Mouse (Mus musculus) MEL (cell line): ENCODE measurements around the gene Fndc5. TPM values are rescaled to one million over a fixed set of nuclear protein-coding genes. Genes with fewer than 3 reads are reported as not detected.

Experiments used
- DNase-seq: peaks from one replicate; pipeline ENCODE4 v3.0.0; 2011; ENCODE audit warnings: low read depth, low spot score
- H3K27ac ChIP-seq: 2 replicates; pipeline ENCODE4 v1.5.1; 2012; ENCODE audit warnings: low read depth, mild to moderate bottlenecking, control low read depth, low read length, moderate library complexity; ENCODE audit not compliant: control insufficient read depth
- H3K27me3 ChIP-seq, 2 experiments: fragments of 150-350 bp in 1 of 2; sonication (generic) in 1 of 2; 2 replicates each; pipeline ENCODE4 v1.6.1; 2012; ENCODE audit warnings: low read length in 2 of 2, mild to moderate bottlenecking in 2 of 2, improper control_type of control experiment in 1 of 2, moderate library complexity in 1 of 2; ENCODE audit not compliant: insufficient read depth in 2 of 2, control insufficient read depth in 1 of 2
- H3K36me3 ChIP-seq, 2 experiments: 2 replicates each; pipeline ENCODE4 v1.6.1; 2012 to 2014; ENCODE audit warnings: low read length in 2 of 2, improper control_type of control experiment in 1 of 2, inconsistent platforms in 1 of 2, mild to moderate bottlenecking in 1 of 2; ENCODE audit not compliant: insufficient read depth in 2 of 2, control insufficient read depth in 1 of 2
- H3K4me1 ChIP-seq, 2 experiments: fragments of 150-350 bp in 1 of 2; sonication (generic) in 1 of 2; 2 replicates each; pipeline ENCODE4 v1.6.1; 2012; ENCODE audit warnings: low read length in 2 of 2, improper control_type of control experiment in 1 of 2, mild to moderate bottlenecking in 1 of 2; ENCODE audit not compliant: insufficient read depth in 2 of 2, control insufficient read depth in 1 of 2
- H3K4me3 ChIP-seq, 2 experiments: fragments of 150-350 bp in 1 of 2; sonication (generic) in 1 of 2; 2 replicates each; pipeline ENCODE4 v1.5.1; 2012; ENCODE audit warnings: low read depth in 2 of 2, low read length in 2 of 2, mild to moderate bottlenecking in 2 of 2, moderate library complexity in 2 of 2, control low read depth in 1 of 2, improper control_type of control experiment in 1 of 2; ENCODE audit not compliant: control insufficient read depth in 1 of 2, insufficient read depth in 1 of 2
- H3K79me2 ChIP-seq: 2 replicates; pipeline ENCODE4 v1.6.1; 2012; ENCODE audit warnings: mild to moderate bottlenecking, low read length, moderate library complexity; ENCODE audit not compliant: control insufficient read depth, poor library complexity, insufficient read depth
- H3K9ac ChIP-seq: 2 replicates; pipeline ENCODE4 v1.6.1; 2012; ENCODE audit warnings: low read depth, mild to moderate bottlenecking, control low read depth, low read length, moderate library complexity; ENCODE audit not compliant: control insufficient read depth, poor library complexity, severe bottlenecking
- H3K9me3 ChIP-seq: fragments of 150-350 bp; sonication (generic); replicated peaks from 2 replicates; pipeline ENCODE4 v1.6.1; 2012; ENCODE audit warnings: mild to moderate bottlenecking, low read length, improper control_type of control experiment, moderate library complexity; ENCODE audit not compliant: insufficient read depth
- CTCF ChIP-seq, 3 experiments: IDR thresholded peaks in 2 of 3; conservative IDR thresholded peaks in 1 of 3; 2 replicates each; pipeline ENCODE4 v1.5.1; 2011 to 2012; ENCODE audit warnings: low read length in 3 of 3, low read depth in 2 of 3, mild to moderate bottlenecking in 2 of 3, improper control_type of control experiment in 1 of 3, inconsistent platforms in 1 of 3, mixed read lengths in 1 of 3, moderate library complexity in 1 of 3; ENCODE audit not compliant: control insufficient read depth in 1 of 3, insufficient read depth in 1 of 3, poor library complexity in 1 of 3, severe bottlenecking in 1 of 3
- E2F4 ChIP-seq: IDR thresholded peaks from 2 replicates; pipeline ENCODE4 v1.6.1; 2011; ENCODE audit warnings: low read depth, low read length, improper control_type of control experiment, borderline replicate concordance
- EP300 ChIP-seq, 2 experiments: IDR thresholded peaks; 2 replicates each; pipeline ENCODE4 v1.6.1; 2011; ENCODE audit warnings: improper control_type of control experiment in 2 of 2, low read length in 2 of 2, low read depth in 1 of 2, mild to moderate bottlenecking in 1 of 2
- GABPA ChIP-seq: IDR thresholded peaks from 2 replicates; pipeline ENCODE4 v1.6.1; 2012; ENCODE audit warnings: low read depth, mild to moderate bottlenecking, inconsistent platforms, low read length, improper control_type of control experiment, moderate library complexity
- GATA1 ChIP-seq: IDR thresholded peaks from 2 replicates; pipeline ENCODE4 v1.6.1; 2011; ENCODE audit warnings: low read depth, low read length, improper control_type of control experiment
- KAT2A ChIP-seq: conservative IDR thresholded peaks from 2 replicates; pipeline ENCODE4 v1.6.1; 2012; ENCODE audit warnings: low read depth, low read length, improper control_type of control experiment, inconsistent platforms
- MAX ChIP-seq: IDR thresholded peaks from 2 replicates; pipeline ENCODE4 v1.6.1; 2011; ENCODE audit warnings: low read length, improper control_type of control experiment
- MEF2A ChIP-seq: IDR thresholded peaks from 2 replicates; pipeline ENCODE4 v1.6.1; 2014; ENCODE audit warnings: low read depth, mild to moderate bottlenecking, inconsistent platforms, low read length, improper control_type of control experiment; ENCODE audit not compliant: poor library complexity, insufficient replicate concordance, severe bottlenecking; ENCODE audit errors: extremely low read depth
- MYB ChIP-seq: IDR thresholded peaks from 2 replicates; pipeline ENCODE4 v1.6.1; 2011; ENCODE audit warnings: mild to moderate bottlenecking, low read depth, low read length, improper control_type of control experiment
- NELFE ChIP-seq: IDR thresholded peaks from 2 replicates; pipeline ENCODE4 v1.6.1; 2011; ENCODE audit warnings: low read depth, low read length, improper control_type of control experiment
- NRF1 ChIP-seq: IDR thresholded peaks from 2 replicates; pipeline ENCODE4 v1.6.1; 2014; ENCODE audit warnings: low read depth, mild to moderate bottlenecking, inconsistent platforms, low read length, improper control_type of control experiment, moderate library complexity; ENCODE audit not compliant: poor library complexity, insufficient read depth, severe bottlenecking
- POLR2A ChIP-seq, 2 experiments: IDR thresholded peaks; 2 replicates each; pipeline ENCODE4 v1.6.1; 2011 to 2012; ENCODE audit warnings: low read length in 2 of 2, mild to moderate bottlenecking in 2 of 2, control low read depth in 1 of 2, improper control_type of control experiment in 1 of 2, low read depth in 1 of 2, moderate library complexity in 1 of 2; ENCODE audit not compliant: control insufficient read depth in 1 of 2, insufficient read depth in 1 of 2, poor library complexity in 1 of 2
- POLR2AphosphoS5 ChIP-seq: IDR thresholded peaks from 2 replicates; pipeline ENCODE4 v1.6.1; 2012; ENCODE audit warnings: low read depth, borderline replicate concordance, mild to moderate bottlenecking, inconsistent platforms, low read length, moderate library complexity, mixed read lengths
- TAL1 ChIP-seq: IDR thresholded peaks from 2 replicates; pipeline ENCODE4 v1.6.1; 2012; ENCODE audit warnings: mild to moderate bottlenecking, inconsistent platforms, low read length, moderate library complexity, mixed read lengths
- TCF12 ChIP-seq: IDR thresholded peaks from 2 replicates; pipeline ENCODE4 v1.6.1; 2014; ENCODE audit warnings: low read depth, mild to moderate bottlenecking, inconsistent platforms, low read length, improper control_type of control experiment, moderate library complexity
- USF1 ChIP-seq: IDR thresholded peaks from 2 replicates; pipeline ENCODE4 v1.6.1; 2014; ENCODE audit warnings: low read depth, mild to moderate bottlenecking, inconsistent platforms, low read length, improper control_type of control experiment, moderate library complexity
- ZC3H11A ChIP-seq: IDR thresholded peaks from 2 replicates; pipeline ENCODE4 v1.6.1; 2012; ENCODE audit warnings: low read depth, mild to moderate bottlenecking, inconsistent platforms, low read length, improper control_type of control experiment
- ZKSCAN1 ChIP-seq: IDR thresholded peaks from 2 replicates; pipeline ENCODE4 v1.6.1; 2012; ENCODE audit warnings: low read depth, mild to moderate bottlenecking, inconsistent platforms, low read length, improper control_type of control experiment, moderate library complexity
- ZMIZ1 ChIP-seq: IDR thresholded peaks from 2 replicates; pipeline ENCODE4 v1.6.1; 2012; ENCODE audit warnings: low read depth, mild to moderate bottlenecking, inconsistent platforms, low read length, improper control_type of control experiment, moderate library complexity
- ZNF384 ChIP-seq: IDR thresholded peaks from 2 replicates; pipeline ENCODE4 v1.6.1; 2012; ENCODE audit warnings: low read depth, mild to moderate bottlenecking, inconsistent platforms, low read length, improper control_type of control experiment
- polyA plus RNA-seq, 2 experiments: library from polyadenylated mRNA; stranded (reverse) in 1 of 2; unstranded in 1 of 2; fragments of >175 nt in 1 of 2; fragments of >200 nt in 1 of 2; gene quantifications; 2 replicates each; pipeline versions ENCODE4 v1.2.1 to v1.2.4; 2012; ENCODE audit warnings: low replicate concordance in 2 of 2, low read depth in 1 of 2; ENCODE audit not compliant: insufficient read length in 2 of 2, insufficient read depth in 1 of 2, missing spikeins in 1 of 2
- total RNA-seq: library from RNA; depleted of rRNA; stranded (reverse); fragments of 300-350 nt; gene quantifications from 2 replicates; pipeline ENCODE4 v1.2.3, GENCODE M21; 2012

Gene Fndc5
- total and polyA plus RNA-seq, 3 experiments: 15.8 to 123 (median 35.9) TPM

DNA sequence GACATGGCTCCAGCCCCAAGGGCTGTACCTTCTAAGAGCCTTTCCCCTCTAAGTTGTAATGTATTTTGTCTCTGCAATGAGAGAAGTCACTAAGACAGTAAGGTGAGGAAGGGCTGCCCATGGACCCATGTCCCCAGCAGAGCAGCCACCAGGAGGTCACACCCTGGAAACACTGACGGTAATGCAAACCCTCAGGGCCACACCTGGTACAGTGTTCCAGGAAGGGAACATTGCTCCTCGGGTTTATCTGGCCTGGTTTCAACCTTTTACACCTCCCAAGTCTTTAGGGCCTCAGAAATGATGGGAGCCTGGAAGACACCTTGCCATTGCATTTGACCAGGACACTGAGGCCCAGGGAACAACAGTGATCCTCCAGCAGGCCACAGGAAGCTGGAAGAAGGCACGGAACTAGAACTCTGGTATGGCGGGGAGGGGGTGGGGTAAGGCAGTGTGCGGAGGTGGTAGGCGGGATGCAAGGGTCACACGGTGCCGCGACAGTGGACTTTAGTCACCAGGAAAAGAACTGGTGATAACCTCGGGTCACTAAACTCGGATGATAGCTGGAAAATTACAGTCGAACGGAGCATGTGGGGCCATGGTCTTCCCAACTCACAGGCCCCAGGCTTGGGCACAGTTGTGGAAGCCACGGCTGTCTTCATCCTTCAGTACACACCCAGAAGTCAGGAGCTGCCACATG lies 34.5 kb upstream of the Fndc5 start:
- TF ChIP-seq NRF1 (no peak), NELFE (no peak), POLR2AphosphoS5 (no peak), MYB (no peak), EP300 (IDR thresholded peaks at IDR 0.05; ENCODE audit: low read depth in 1 of 2, low read length in 2 of 2) (no peak), MEF2A (no peak), ZMIZ1 (no peak), MAX (no peak), POLR2A (IDR thresholded peaks at IDR 0.05; ENCODE audit: control insufficient read depth in 1 of 2, insufficient read depth in 1 of 2, low read depth in 1 of 2, low read length in 2 of 2, poor library complexity in 1 of 2) (no peak), CTCF (IDR thresholded peaks at IDR 0.05 in 2 of 3, conservative IDR thresholded peaks at IDR 0.05 in 1 of 3; ENCODE audit: control insufficient read depth in 1 of 3, insufficient read depth in 1 of 3, low read depth in 2 of 3, low read length in 3 of 3, poor library complexity in 1 of 3, severe bottlenecking in 1 of 3) (no peak), KAT2A (no peak), ZKSCAN1 (no peak)
- DNase-seq: no peak
- no peaks in the 10 kb centered on the region for H3K36me3 ChIP-seq

DNA sequence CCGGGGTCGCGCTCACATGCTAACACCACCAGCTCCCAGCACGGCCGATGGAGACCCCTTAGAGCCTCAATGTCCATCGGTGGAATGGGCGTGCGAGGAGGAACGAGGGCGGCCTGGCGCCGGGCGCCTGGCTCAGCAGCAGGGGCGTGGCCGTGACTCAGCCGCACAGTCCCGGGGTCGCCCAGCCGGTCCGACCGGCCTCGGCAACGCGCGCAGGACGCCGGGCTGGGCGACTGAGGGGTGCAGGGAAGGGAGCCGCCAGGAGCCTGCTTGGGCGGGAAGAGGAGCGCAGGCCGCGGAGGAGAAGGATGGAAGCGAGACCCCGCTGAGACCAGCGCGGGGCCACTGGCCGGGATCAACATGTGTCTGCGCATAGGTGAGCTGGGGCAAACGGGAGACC lies 31.4 kb upstream of the Fndc5 start, which contains the start of gene Tmem54:
Gene Tmem54, plus strand, starts transcription at position 193 of the 400 bp plus-strand sequence.
- no peak within 1 kb of the TSS for H3K9ac ChIP-seq
- DNase-seq: no peak
- H3K36me3 ChIP-seq: no peaks in the 10 kb centered on the region
- TF ChIP-seq USF1: no peak
- TF ChIP-seq ZC3H11A: no peak
- TF ChIP-seq TAL1: no peak
- TF ChIP-seq ZNF384: no peak
- no peak for TF ChIP-seq E2F4
- no peak for TF ChIP-seq TCF12
- TF ChIP-seq GABPA: no peak
- no peak for TF ChIP-seq POLR2AphosphoS5
- TF ChIP-seq KAT2A: no peak
- no peak for TF ChIP-seq MYB
- no peak for TF ChIP-seq ZMIZ1
- TF ChIP-seq GATA1: no peak
- H3K27me3 ChIP-seq: peaks cover 0 to 2% of the 10 kb centered on the region in 2 experiments; a peak in 1 of 4 replicates
- H3K9me3 ChIP-seq: no peaks in the 10 kb centered on the region
- H3K79me2 ChIP-seq: no peaks in the 10 kb centered on the region
- no peaks in the 10 kb centered on the region for H3K4me1 ChIP-seq
- H3K27ac ChIP-seq: no peak within 1 kb of the TSS
- H3K4me3 ChIP-seq: no peak within 1 kb of the TSS

More for the DNA sequence above, 34.5 kb upstream of the Fndc5 start:
- Histone ChIP-seq H3K9me3 (no peaks in the 10 kb centered on the region), H3K27me3 (peaks cover 0 to under 1% of the 10 kb centered on the region in 2 experiments; a peak in 1 of 4 replicates), H3K4me1 (no peaks in the 10 kb centered on the region), H3K27ac (no peak overlapping the region), H3K79me2 (no peaks in the 10 kb centered on the region), H3K9ac (no peak overlapping the region), H3K4me3 (no peak overlapping the region)
